Mouse (Mus musculus) kidney, embryonic 15.5 days (tissue): ENCODE data around the gene Zfp330. TPM values are rescaled to one million over a fixed set of nuclear protein-coding genes. Genes with fewer than 3 reads are reported as not detected.

ENCODE experiments used
- polyA plus RNA-seq: library from polyadenylated mRNA; unstranded; fragments of >200 nt; fragmentation: Nextera tagmentation; extraction: Ambion mirVana; gene quantifications from 2 replicates; pipeline ENCODE4 v1.2.1, GENCODE M21; 2015

The Zfp330 gene
- polyA plus RNA-seq, 1 experiment from 2014 or later, result 71.3 TPM

Other genes with a start within 250 kb of the Zfp330 start
- 2.3 and 2.4 TPM in 2 replicates for gene Rnf150, start 89.2 kb upstream of the Zfp330 start, polyA plus RNA-seq